ENCODE assay signal across 8 mouse cellular contexts in the genomic region with DNA sequence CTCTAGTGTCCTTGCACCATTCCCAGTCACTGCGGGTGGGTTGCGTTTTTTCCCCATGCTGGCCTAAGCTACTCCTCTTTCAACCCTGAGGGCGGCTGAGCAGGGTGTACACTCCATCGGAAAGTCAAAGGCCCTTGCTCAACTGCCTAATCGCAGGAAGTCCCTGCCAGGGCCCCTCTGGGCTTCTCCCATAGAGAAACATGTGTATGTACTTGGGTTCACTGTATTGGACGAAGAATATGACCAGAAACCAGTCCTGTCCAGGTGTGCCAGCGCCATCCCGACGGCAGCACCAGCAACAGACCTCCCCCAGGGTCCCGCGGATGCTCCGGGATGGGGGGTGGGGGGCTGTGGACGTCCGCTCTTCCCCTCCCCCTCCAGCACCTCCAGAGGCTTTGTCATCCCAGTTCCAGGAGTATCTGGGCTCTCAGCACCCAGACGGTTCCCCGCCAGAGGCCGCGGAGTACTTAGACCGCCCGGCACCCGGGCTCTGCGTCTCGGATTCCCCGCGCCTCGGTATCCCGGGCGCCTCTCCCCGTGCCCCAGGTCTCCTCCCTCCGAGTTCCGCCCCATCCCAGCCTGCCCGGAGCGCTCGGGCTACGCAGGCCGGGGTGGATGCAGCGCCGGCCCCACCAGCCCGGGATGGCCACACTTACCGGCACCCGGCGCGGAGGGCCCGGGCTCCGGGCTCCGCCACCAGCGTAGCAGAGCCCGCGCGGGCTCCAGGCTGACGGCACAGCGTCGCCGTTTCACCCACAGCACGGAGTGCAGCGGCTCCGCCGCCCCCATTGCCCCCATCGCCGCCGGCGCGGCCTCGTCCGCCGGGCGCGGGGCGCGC. TPM values are rescaled to one million over a fixed set of nuclear protein-coding genes. Genes with fewer than 3 reads are reported as not detected.
DNase-seq lines count a peak whose midpoint lies in the region; ATAC-seq lines count a peak whose summit lies in the region.

No protein-coding gene starts in this region.

- peak overlapping the region; percentile 79 for H3K4me2 ChIP-seq in forebrain, embryonic 13.5 days
- peak overlapping the region; percentile 86 for H3K4me2 ChIP-seq in hindbrain, embryonic 12.5 days (replicated peaks)
- H3K4me2 ChIP-seq in limb, embryonic 15.5 days = peak overlapping the region; percentile 90
- peak overlapping the region; percentile 85 for H3K4me2 ChIP-seq in midbrain, embryonic 15.5 days

- H3K4me3 ChIP-seq in forebrain, embryonic 13.5 days = peak overlapping the region; percentile 88
- H3K4me3 ChIP-seq in hindbrain, embryonic 12.5 days = peak overlapping the region; percentile 92
- peak overlapping the region; percentile 93 for H3K4me3 ChIP-seq in limb, embryonic 15.5 days
- H3K4me3 ChIP-seq in midbrain, embryonic 15.5 days = peak overlapping the region; percentile 55

- peak overlapping the region; percentile 96 for H3K9ac ChIP-seq in forebrain, embryonic 13.5 days
- H3K9ac ChIP-seq in hindbrain, embryonic 12.5 days = peak overlapping the region; percentile 96
- peak overlapping the region; percentile 90 for H3K9ac ChIP-seq in limb, embryonic 15.5 days
- H3K9ac ChIP-seq in midbrain, embryonic 15.5 days = peak overlapping the region; percentile 78

- intact Hi-C loops in left cerebral cortex, postnatal 14 days (cut with DNase I) = loop anchor here (5.0 kb wide), 1 partner anchor 42 kb away; no protein-coding TSS in a partner anchor

- no peaks in the 10 kb centered on the region for H3K9me3 ChIP-seq in forebrain, embryonic 13.5 days (replicated peaks)
- H3K9me3 ChIP-seq in hindbrain, embryonic 12.5 days (replicated peaks) = no peaks in the 10 kb centered on the region
- no peaks in the 10 kb centered on the region for H3K9me3 ChIP-seq in limb, embryonic 15.5 days
- H3K9me3 ChIP-seq in midbrain, embryonic 15.5 days = no peaks in the 10 kb centered on the region

- H3K36me3 ChIP-seq in forebrain, embryonic 13.5 days (ENCODE audit: poor library complexity, severe bottlenecking) = no peaks in the 10 kb centered on the region
- H3K36me3 ChIP-seq in hindbrain, embryonic 12.5 days = no peaks in the 10 kb centered on the region
- no peaks in the 10 kb centered on the region for H3K36me3 ChIP-seq in limb, embryonic 15.5 days
- no peaks in the 10 kb centered on the region for H3K36me3 ChIP-seq in midbrain, embryonic 15.5 days (replicated peaks)

- peak overlapping the region; percentile 77 for H3K27ac ChIP-seq in forebrain, embryonic 13.5 days
- H3K27ac ChIP-seq in hindbrain, embryonic 12.5 days = peak overlapping the region; percentile 90
- peak overlapping the region; percentile 91 for H3K27ac ChIP-seq in limb, embryonic 15.5 days
- H3K27ac ChIP-seq in midbrain, embryonic 15.5 days = peak overlapping the region; percentile 88

- under 1% methylated on average over 70 of the region's 70 CpGs for WGBS in forebrain, embryonic 13.5 days
- WGBS in hindbrain, embryonic 12.5 days = under 1% methylated on average over 63 of the region's 70 CpGs
- under 1% methylated on average over 68 of the region's 70 CpGs for WGBS in limb, embryonic 15.5 days
- under 1% methylated on average over 70 of the region's 70 CpGs for WGBS in midbrain, embryonic 15.5 days

- H3K4me1 ChIP-seq in forebrain, embryonic 13.5 days = peaks cover 53% of the 10 kb centered on the region
- peaks cover 55% of the 10 kb centered on the region for H3K4me1 ChIP-seq in hindbrain, embryonic 12.5 days
- peaks cover 41% of the 10 kb centered on the region for H3K4me1 ChIP-seq in limb, embryonic 15.5 days
- peaks cover 57% of the 10 kb centered on the region for H3K4me1 ChIP-seq in midbrain, embryonic 15.5 days

- DNase-seq in left cerebral cortex, postnatal 14 days (ENCODE audit: low spot score in 2 of 2) = peak; percentile 32 to 45
- no peak for DNase-seq in left cerebral cortex, adult 11 months (ENCODE audit: low spot score)
- DNase-seq in adrenal gland, postnatal 25 days = peak; percentile 59
- peak; percentile 69 for DNase-seq in thymus, postnatal 14 days

- ATAC-seq in forebrain, embryonic 13.5 days = peak; percentile 73
- peak; percentile 38 for ATAC-seq in hindbrain, embryonic 12.5 days (ENCODE audit: low FRiP score)
- ATAC-seq in limb, embryonic 15.5 days (ENCODE audit: insufficient number of reproducible peaks, low FRiP score, low TSS enrichment, low read depth) = peak; percentile 45
- ATAC-seq in midbrain, embryonic 15.5 days (replicated peaks) = peak; percentile 70

- no peaks in the 10 kb centered on the region for H3K27me3 ChIP-seq in forebrain, embryonic 13.5 days
- peaks cover 5% of the 10 kb centered on the region; the same call in 1 of the 2 replicates for H3K27me3 ChIP-seq in hindbrain, embryonic 12.5 days
- no peaks in the 10 kb centered on the region for H3K27me3 ChIP-seq in limb, embryonic 15.5 days
- H3K27me3 ChIP-seq in midbrain, embryonic 15.5 days (replicated peaks) = no peaks in the 10 kb centered on the region

RNA-seq across cellular contexts. Expression of a gene that starts 0.9 kb away (rescaled TPM):
- 10 to 100 TPM; 46.6 to 46.8 TPM for total RNA-seq in left cerebral cortex, postnatal 14 days (2021)
- total RNA-seq in adrenal gland, postnatal 25 days (2021) = 26.4 and 29.6 TPM in 2 replicates
- polyA plus RNA-seq in forebrain, embryonic 13.5 days (2015; fragmentation: Nextera tagmentation; extraction: Ambion mirVana) = 19.0 and 20.0 TPM in 2 replicates
- polyA plus RNA-seq in hindbrain, embryonic 12.5 days (2016; fragmentation: Nextera tagmentation; extraction: Ambion mirVana) = 26.0 and 28.1 TPM in 2 replicates
- 15.3 and 17.7 TPM in 2 replicates for polyA plus RNA-seq in limb, embryonic 15.5 days (2015; fragmentation: Nextera tagmentation; extraction: Ambion mirVana)
- polyA plus RNA-seq in midbrain, embryonic 15.5 days (2015; fragmentation: Nextera tagmentation; extraction: Ambion mirVana) = 25.0 and 25.8 TPM in 2 replicates

RNA-seq across cellular contexts. Expression of a gene that starts 29.2 kb away (rescaled TPM):
- 10 to 100 TPM; 23.2 to 24.5 TPM for total RNA-seq in left cerebral cortex, postnatal 14 days (2021)
- 24.7 and 33.8 TPM in 2 replicates for total RNA-seq in adrenal gland, postnatal 25 days (2021)
- 10.1 and 10.7 TPM in 2 replicates for polyA plus RNA-seq in forebrain, embryonic 13.5 days (2015; fragmentation: Nextera tagmentation; extraction: Ambion mirVana)
- polyA plus RNA-seq in hindbrain, embryonic 12.5 days (2016; fragmentation: Nextera tagmentation; extraction: Ambion mirVana) = 13.8 and 14.1 TPM in 2 replicates
- 12.4 TPM in 2 replicates for polyA plus RNA-seq in limb, embryonic 15.5 days (2015; fragmentation: Nextera tagmentation; extraction: Ambion mirVana)
- polyA plus RNA-seq in midbrain, embryonic 15.5 days (2015; fragmentation: Nextera tagmentation; extraction: Ambion mirVana) = 14.3 and 15.1 TPM in 2 replicates
